Mouse (Mus musculus) stomach, postnatal 0 days (tissue): ENCODE data around the gene Mcidas. TPM values are rescaled to one million over a fixed set of nuclear protein-coding genes. Genes with fewer than 3 reads are reported as not detected.

Source experiments
- ATAC-seq: fragments of 200-750 bp; cut with Nextera tagmentation; 2 replicates; pipeline ENCODE4 v1.8.0; 2017; ENCODE audit not compliant: low FRiP score, low TSS enrichment
- DNase-seq: peaks from one replicate; pipeline ENCODE4 v3.0.0-alpha.2; 2016; ENCODE audit warnings: low spot score
- H3K27ac ChIP-seq: fragments of 300-500 bp; sonication (generic); replicated peaks from 2 replicates; pipeline ENCODE4 v1.5.1; 2014; ENCODE audit warnings: mild to moderate bottlenecking, control low read depth
- H3K27me3 ChIP-seq: fragments of 300-500 bp; sonication (generic); 2 replicates; pipeline ENCODE4 v1.6.1; 2014; ENCODE audit warnings: low read length; ENCODE audit not compliant: control insufficient read depth, insufficient read depth
- H3K36me3 ChIP-seq: fragments of 300-500 bp; sonication (generic); 2 replicates; pipeline ENCODE4 v1.6.1; 2014; ENCODE audit warnings: low read length, mixed read lengths; ENCODE audit not compliant: control insufficient read depth, insufficient read depth
- H3K4me1 ChIP-seq: fragments of 300-500 bp; sonication (generic); replicated peaks from 2 replicates; pipeline ENCODE4 v1.6.1; 2014; ENCODE audit warnings: antibody characterized with exemption; ENCODE audit not compliant: control insufficient read depth, insufficient read depth
- H3K4me2 ChIP-seq: fragments of 300-500 bp; sonication (generic); replicated peaks from 2 replicates; pipeline ENCODE4 v1.6.1; 2014; ENCODE audit warnings: low read depth, mild to moderate bottlenecking, control low read depth, moderate library complexity
- H3K4me3 ChIP-seq: fragments of 300-500 bp; sonication (generic); 2 replicates; pipeline ENCODE4 v1.5.1; 2014; ENCODE audit warnings: low read depth, low read length, control low read depth
- H3K9ac ChIP-seq: fragments of 300-500 bp; sonication (generic); 2 replicates; pipeline ENCODE4 v1.6.1; 2014; ENCODE audit warnings: mild to moderate bottlenecking, low read length, control low read depth, mixed read lengths
- H3K9me3 ChIP-seq: fragments of 300-500 bp; sonication (generic); 2 replicates; pipeline ENCODE4 v1.6.1; 2016; ENCODE audit warnings: low read length; ENCODE audit not compliant: control insufficient read depth
- CTCF ChIP-seq: IDR thresholded peaks from 2 replicates; pipeline ENCODE4 v1.5.1; 2016; ENCODE audit warnings: antibody characterized with exemption, low read depth, mild to moderate bottlenecking, moderate library complexity
- EP300 ChIP-seq: optimal IDR thresholded peaks from 2 replicates; pipeline ENCODE3; 2016; ENCODE audit warnings: antibody characterized with exemption
- WGBS: fragments of 180-500 bp; shearing (Covaris S2); extraction: QIAGEN DNeasy Blood & Tissue Kit; methylation state at CpG from one replicate; pipeline ENCODE4 v1.1.7; 2014; 5-methylcytosine and 5-hydroxymethylcytosine counted together
- polyA plus RNA-seq: library from polyadenylated mRNA; unstranded; fragments of >200 nt; fragmentation: Nextera tagmentation; extraction: Ambion mirVana; gene quantifications from 2 replicates; pipeline ENCODE4 v1.2.1, GENCODE M21; 2015

Gene Mcidas
- polyA plus RNA-seq, 1 experiment from 2014 or later, result 0.11 TPM

- H3K4me2 ChIP-seq, result no peak overlapping the region
- no peak for TF ChIP-seq CTCF
- no peak for TF ChIP-seq EP300
- H3K4me3 ChIP-seq, result no peak overlapping the region
- no peaks in the 10 kb centered on the region for H3K9me3 ChIP-seq
- DNase-seq (no peak), ATAC-seq (no peak)
- no peak overlapping the region for H3K27ac ChIP-seq
- no peak overlapping the region for H3K9ac ChIP-seq
- H3K27me3 ChIP-seq, result no peaks in the 10 kb centered on the region
- H3K36me3 ChIP-seq, result no peaks in the 10 kb centered on the region
- WGBS, result 79% methylated on average over 2 of the region's 2 CpGs
- no peaks in the 10 kb centered on the region for H3K4me1 ChIP-seq
These were observed 27.9 kb downstream of the Mcidas start for GRCm38 (mm10) chr13:113021521-113021920.

GRCm38 (mm10) chr13:113022467-113022866 lies 28.8 kb downstream of the Mcidas start:
- WGBS, result 72% methylated on average over 8 of the region's 8 CpGs
- no peak overlapping the region for H3K27ac ChIP-seq
- no peak for ATAC-seq

GRCm38 (mm10) chr13:113023274-113024143 lies 29.9 kb downstream of the Mcidas start:
- no peaks in the 10 kb centered on the region for H3K27me3 ChIP-seq
- no peak overlapping the region for H3K27ac ChIP-seq
- 63% methylated on average over 17 of the region's 17 CpGs for WGBS
- H3K9ac ChIP-seq, result no peak overlapping the region
- no peak for DNase-seq
- H3K9me3 ChIP-seq, result no peaks in the 10 kb centered on the region
- ATAC-seq, result peak; percentile 47; the same call in 1 of the 2 replicates
- no peaks in the 10 kb centered on the region for H3K4me1 ChIP-seq
- no peak overlapping the region for H3K4me3 ChIP-seq
- no peaks in the 10 kb centered on the region for H3K36me3 ChIP-seq
- TF ChIP-seq EP300 (no peak), CTCF (no peak)
- H3K4me2 ChIP-seq, result no peak overlapping the region

More at GRCm38 (mm10) chr13:113022467-113022866, 28.8 kb downstream of the Mcidas start:
- TF ChIP-seq EP300, result no peak
- TF ChIP-seq CTCF, result no peak
- no peak for DNase-seq
- Histone ChIP-seq H3K9me3 (no peaks in the 10 kb centered on the region), H3K4me2 (no peak overlapping the region), H3K4me1 (no peaks in the 10 kb centered on the region), H3K36me3 (no peaks in the 10 kb centered on the region), H3K9ac (no peak overlapping the region), H3K4me3 (no peak overlapping the region), H3K27me3 (no peaks in the 10 kb centered on the region)

- no peak overlapping the region; the same call in 1 of the 2 replicates for H3K4me3 ChIP-seq
- H3K36me3 ChIP-seq, result no peaks in the 10 kb centered on the region
- DNase-seq (no peak), ATAC-seq (no peak)
- H3K27ac ChIP-seq, result no peak overlapping the region
- no peaks in the 10 kb centered on the region for H3K27me3 ChIP-seq
- TF ChIP-seq CTCF (no peak), EP300 (no peak)
- peak overlapping the region; percentile 82 for H3K4me2 ChIP-seq
- no peak overlapping the region for H3K9ac ChIP-seq
- H3K9me3 ChIP-seq, result no peaks in the 10 kb centered on the region
- no peaks in the 10 kb centered on the region for H3K4me1 ChIP-seq
- WGBS, result 4% methylated on average over 7 of the region's 7 CpGs
These were observed 37.7 kb downstream of the Mcidas start for GRCm38 (mm10) chr13:113031351-113031750.

GRCm38 (mm10) chr13:113031792-113032571 lies 38.3 kb downstream of the Mcidas start:
- ATAC-seq (0 out of 2 replicates have a peak, but pooled peaks have one; percentile 27), DNase-seq (peak; percentile 55)
- Histone ChIP-seq H3K27ac (no peak overlapping the region), H3K9ac (peak overlapping the region; percentile 51), H3K4me1 (no peaks in the 10 kb centered on the region), H3K4me2 (peak overlapping the region; percentile 82), H3K27me3 (no peaks in the 10 kb centered on the region), H3K4me3 (peak overlapping the region; percentile 45), H3K36me3 (no peaks in the 10 kb centered on the region), H3K9me3 (no peaks in the 10 kb centered on the region)
- TF ChIP-seq CTCF, result no peak
- TF ChIP-seq EP300, result no peak
- WGBS, result 1% methylated on average over 39 of the region's 40 CpGs

- Histone ChIP-seq H3K4me1 (no peaks in the 10 kb centered on the region), H3K27ac (no peak overlapping the region), H3K4me2 (no peak overlapping the region), H3K36me3 (no peaks in the 10 kb centered on the region), H3K4me3 (no peak overlapping the region), H3K27me3 (no peaks in the 10 kb centered on the region), H3K9me3 (no peaks in the 10 kb centered on the region), H3K9ac (no peak overlapping the region)
- no peak for ATAC-seq
- DNase-seq, result no peak
- TF ChIP-seq CTCF (no peak), EP300 (no peak)
These were observed 39.2 kb downstream of the Mcidas start for GRCm38 (mm10) chr13:113032831-113033230.
